Mouse (Mus musculus): ENCODE results near the gene Muc13.
A peak's percentile ranks its signal among the peaks of the same experiment; 100 is the strongest.

Gene Muc13

GRCm38 (mm10) chr16:33793846-33794791 lies at the start of gene Muc13:
Gene Muc13 (plus strand): TSS chr16:33794037.
- DNase-seq (ENCODE audit: low read depth, low spot score), result no peak

DNA sequence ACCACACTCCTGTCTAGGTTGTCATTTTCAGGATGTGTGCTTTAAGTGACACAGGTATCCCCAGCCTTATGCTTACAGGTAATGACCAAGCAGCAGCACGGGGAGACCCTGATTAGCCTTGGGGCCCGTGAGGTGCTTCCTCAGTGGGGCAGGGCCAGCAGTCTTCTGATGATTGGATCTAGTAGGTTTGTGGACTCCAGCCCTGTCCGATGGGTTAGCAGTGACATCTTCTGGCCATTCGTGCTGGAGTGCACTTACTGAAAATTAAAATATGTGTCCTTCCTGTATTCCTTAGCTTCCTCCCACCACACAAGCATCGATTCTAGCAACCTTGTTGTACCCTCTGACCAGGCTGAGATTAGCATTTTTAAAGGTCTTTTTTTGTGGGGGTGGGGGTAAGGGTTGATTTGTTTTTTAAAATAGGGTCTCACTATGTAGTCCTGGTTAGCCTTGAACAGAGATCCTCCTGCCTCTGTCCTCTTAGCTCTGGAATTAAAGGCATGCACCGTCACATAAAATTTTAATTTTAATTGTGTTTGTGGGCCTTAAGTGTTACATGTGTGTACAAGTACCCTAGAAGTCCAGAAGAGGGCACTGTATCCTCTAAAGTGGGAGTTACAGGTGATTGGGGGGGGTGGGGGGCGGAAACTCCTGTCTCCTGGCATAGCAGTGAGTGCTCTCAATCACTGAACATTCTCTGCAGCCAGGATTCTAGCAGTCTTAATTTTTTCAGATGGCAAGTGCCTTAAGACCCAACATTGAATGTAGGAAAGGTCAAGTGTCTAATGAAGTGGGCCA lies 49.0 kb upstream of the Muc13 start:
- DNase-seq (ENCODE audit: low read depth, low spot score), result peak; percentile 77

- DNase-seq (ENCODE audit: low read depth, low spot score), result peak; percentile 84
Observed at GRCm38 (mm10) chr16:33745457-33745856, 48.4 kb upstream of the Muc13 start.

GRCm38 (mm10) chr16:33746074-33746676 lies 47.7 kb upstream of the Muc13 start:
- no peak for DNase-seq (ENCODE audit: low read depth, low spot score)

DNA sequence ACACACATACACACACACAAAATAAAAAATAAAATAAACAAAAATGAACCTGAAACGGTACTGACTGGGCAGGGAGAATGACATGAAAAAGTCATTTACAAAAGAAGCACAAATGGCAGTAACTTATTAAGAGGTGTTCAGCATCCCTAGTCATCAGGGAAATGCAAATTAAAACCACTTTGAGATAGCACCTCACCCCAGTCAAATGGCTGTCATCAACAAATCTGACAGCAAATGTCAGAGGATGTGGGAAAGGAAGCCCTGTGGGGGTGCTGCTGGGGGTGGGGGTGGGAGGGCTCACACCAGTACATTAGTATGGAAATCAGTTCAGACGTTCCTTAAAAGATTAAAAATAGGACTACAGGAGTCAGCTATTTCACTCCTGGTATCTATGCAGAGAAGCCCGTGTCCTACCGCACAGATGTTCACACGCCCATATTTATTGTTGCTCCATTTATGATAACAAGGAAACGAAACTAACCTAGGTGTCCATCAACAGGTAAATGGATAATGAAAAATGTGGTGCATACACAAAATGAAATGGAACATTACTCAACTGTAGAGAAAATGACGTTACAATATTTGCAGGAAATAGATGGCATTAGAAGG lies 46.4 kb upstream of the Muc13 start:
- DNase-seq (ENCODE audit: low read depth, low spot score), result peak; percentile 49

GRCm38 (mm10) chr16:33747994-33748393 lies 45.8 kb upstream of the Muc13 start:
- DNase-seq (ENCODE audit: low read depth, low spot score), result no peak

GRCm38 (mm10) chr16:33751152-33751551 lies 42.7 kb upstream of the Muc13 start:
- no peak for DNase-seq (ENCODE audit: low read depth, low spot score)

DNA sequence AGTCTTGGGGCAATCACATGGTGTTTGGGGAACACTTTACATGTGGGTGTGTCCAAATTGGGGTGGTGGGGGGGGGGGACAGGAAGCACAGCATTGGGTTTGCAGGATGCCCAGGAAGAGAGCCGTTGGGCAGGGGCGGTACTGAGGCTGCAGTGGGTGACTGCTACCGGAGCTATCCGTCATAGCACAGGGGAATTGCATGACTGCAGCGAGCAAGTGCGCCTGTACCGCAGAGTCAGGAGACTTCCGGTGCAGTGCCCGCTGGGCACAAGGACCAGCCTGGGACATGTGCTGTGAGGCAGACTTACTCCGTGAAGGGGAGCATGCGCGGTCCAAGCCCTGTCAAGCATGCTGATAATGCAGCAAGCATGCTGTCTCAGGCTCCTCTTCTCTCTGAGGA lies 42.2 kb upstream of the Muc13 start:
- DNase-seq (ENCODE audit: low read depth, low spot score), result no peak

GRCm38 (mm10) chr16:33752904-33753578 lies 40.8 kb upstream of the Muc13 start:
- no peak for DNase-seq (ENCODE audit: low read depth, low spot score)

DNA sequence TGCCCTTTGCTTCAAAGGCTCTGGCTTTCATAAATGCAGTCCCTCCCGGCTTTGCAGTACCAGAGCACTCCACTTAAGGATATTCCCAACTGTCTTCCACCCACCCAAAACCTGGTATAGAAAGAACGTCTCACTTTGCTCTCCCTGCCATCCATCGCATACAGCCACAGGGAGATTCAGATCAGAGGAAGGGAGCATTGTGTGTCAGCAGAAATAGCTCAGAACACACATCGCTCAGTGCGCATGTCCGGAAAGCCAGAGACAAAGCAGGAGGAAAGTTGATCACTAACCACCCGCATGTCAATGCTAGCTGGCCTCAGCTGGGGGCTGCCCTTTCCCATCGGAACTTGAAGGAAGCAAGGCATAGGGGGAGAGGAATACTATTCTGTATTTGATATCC lies 38.5 kb upstream of the Muc13 start:
- no peak for DNase-seq (ENCODE audit: low read depth, low spot score)

DNA sequence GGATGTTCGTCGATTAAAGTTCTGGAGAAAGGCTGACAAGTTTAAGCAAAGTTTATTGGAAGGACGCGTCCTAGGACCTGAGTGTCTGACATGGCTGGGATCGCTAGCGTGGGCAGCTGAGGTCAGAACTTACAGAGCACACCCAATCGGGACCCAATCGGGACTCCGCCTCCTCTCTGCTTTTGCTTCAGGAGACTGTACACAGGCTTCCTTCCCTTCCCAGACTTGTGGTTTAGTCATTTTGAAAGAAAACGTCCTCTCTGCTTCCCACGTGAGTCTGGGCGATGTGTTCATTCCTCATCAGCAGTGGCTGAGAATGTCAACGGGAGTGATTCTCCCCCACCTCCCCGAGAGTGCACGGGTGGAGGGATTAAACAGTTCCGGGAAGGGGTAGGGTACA lies 37.9 kb upstream of the Muc13 start:
- no peak for DNase-seq (ENCODE audit: low read depth, low spot score)

- peak; percentile 77 for DNase-seq (ENCODE audit: low read depth, low spot score)
Observed at GRCm38 (mm10) chr16:33756396-33756795, 37.4 kb upstream of the Muc13 start.

DNA sequence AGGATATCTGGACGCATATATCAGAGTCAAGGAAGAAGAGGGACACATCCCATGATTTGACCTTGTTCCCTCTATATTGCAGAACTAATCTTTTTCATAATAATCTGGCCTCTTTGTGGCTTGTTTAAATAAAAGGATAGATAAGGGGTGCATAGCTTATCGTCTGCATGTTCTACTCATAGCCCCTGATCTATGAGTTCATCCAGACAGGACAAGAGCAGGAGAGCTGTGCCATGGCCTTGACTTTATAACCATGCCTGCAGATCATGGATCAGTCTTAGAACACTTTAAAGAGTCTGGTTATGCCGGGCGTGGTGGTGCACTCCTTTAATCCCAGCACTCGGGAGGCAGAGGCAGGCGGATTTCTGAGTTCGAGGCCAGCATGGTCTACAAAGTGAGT lies 34.6 kb upstream of the Muc13 start:
- no peak for DNase-seq (ENCODE audit: low read depth, low spot score)

GRCm38 (mm10) chr16:33760542-33760941 lies 33.3 kb upstream of the Muc13 start:
- no peak for DNase-seq (ENCODE audit: low read depth, low spot score)

- DNase-seq (ENCODE audit: low read depth, low spot score), result no peak
Observed at GRCm38 (mm10) chr16:33760996-33761395, 32.8 kb upstream of the Muc13 start.

DNA sequence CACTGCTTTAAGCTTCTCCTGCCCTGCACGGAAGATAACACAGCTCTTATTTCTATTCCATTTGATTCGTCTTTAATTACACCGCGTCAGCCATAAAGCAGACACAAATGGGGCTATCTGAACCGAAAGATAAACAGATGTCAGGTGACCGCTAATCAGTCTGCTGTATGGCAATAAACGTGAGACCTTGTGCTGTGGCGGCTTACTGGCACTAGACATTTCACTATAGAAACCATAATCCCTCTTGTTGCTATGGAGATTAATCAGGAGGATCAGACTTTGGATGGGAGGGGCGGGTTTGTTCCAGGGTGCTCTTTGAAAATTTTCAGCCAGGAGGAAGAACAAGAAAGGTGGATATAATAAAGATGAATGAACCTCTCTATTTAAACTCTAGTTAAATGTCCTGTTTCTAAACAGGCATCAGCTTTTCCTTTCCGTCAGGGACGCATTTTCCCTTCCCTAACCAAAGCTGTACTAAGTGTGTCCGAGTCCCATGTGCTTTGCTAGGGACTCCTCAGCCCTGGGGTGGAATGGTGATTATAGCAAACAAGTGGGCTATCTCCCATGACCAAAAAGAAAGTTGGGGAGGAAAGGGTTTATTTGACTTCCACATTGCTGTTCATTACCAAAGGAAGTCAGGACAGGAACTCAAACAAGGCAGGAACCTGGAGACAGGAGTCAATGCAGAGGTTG lies 29.2 kb upstream of the Muc13 start:
- no peak for DNase-seq (ENCODE audit: low read depth, low spot score)

DNA sequence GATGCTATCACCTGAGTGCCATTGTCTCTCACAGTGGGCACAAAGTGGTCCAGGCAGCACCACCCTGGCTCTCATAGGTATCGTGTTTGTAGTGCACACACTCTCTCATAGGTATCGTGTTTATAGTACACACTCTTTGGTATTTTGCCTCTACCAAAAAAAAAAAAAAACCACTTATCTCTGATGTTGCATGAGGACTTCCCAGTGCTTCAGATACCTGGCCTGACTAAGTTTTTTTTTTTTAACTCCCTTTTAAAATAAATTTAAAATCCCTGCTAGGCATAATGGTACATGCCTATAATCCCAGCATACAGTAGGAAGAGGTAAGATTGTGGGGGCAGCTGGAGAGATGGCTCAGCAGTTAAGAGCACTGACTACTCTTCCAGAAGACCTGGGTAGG lies 28.4 kb upstream of the Muc13 start:
- DNase-seq (ENCODE audit: low read depth, low spot score), result no peak

- DNase-seq (ENCODE audit: low read depth, low spot score), result no peak
Observed at GRCm38 (mm10) chr16:33766309-33766708, 27.5 kb upstream of the Muc13 start.

DNA sequence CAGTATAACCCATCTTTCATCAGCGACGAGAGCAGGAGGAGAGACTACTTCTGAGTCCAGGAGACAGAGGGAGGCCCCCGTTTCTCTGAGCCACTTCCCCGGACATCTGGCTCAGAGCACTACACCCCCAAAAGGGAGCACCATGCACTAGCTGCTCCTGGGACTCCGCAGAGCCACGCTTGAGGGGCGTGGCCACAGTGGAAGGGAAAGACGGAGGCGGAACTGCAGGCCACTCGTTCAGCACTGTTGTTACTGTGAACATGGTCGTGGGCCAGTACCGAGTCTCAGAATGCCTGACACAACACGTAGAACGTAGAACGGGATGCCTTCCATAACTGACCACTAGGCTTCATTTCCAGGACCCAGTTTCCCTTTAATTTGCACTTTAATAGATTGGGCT lies 27.1 kb upstream of the Muc13 start:
- no peak for DNase-seq (ENCODE audit: low read depth, low spot score)

DNA sequence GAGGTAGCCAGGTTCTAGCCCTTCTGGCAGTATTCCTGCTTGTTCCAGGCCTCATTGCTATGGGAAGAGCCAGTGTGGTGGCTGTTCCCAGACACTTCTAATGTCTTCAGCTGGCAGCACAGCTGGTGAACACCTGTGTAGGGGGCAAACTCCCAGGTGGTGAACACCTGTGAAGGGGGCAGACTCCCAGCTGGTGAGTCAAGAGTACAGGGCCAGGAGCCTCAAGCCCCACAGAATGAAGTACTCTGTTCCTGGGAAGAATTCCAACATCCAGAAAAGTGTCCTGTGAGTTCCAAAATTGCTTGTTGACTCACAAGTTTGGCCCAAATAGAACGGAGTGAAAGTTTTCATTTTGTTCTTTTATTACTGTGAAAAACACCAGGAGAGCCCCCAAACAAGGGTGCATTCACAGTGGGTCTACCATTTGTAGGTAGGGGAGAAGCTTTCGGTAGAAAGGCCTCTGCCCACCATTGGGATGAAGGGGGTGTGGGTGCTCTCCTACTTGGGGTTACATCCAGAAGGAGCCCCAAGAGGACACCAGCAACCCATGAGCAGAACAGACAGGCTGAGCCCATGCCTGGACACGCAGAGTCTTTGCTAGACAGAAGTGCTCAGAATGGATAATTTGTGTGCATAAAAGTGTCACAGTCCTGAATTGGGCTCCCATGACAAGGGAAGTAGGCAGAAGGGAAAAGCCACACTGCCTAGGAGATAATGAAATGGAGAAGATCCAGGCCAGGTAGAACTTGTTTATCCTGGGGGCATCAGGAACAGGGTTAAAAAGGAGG lies 25.2 kb upstream of the Muc13 start:
- DNase-seq (ENCODE audit: low read depth, low spot score), result no peak
